Mouse (Mus musculus) E14TG2a.4 (cell line): ENCODE results near the gene Nprl3.

Source experiments
- H3K27me3 ChIP-seq: 2 replicates; pipeline ENCODE4 v1.6.1; 2014; ENCODE audit warnings: low read length, control low read depth; ENCODE audit not compliant: insufficient read depth
- H3K36me3 ChIP-seq: 2 replicates; pipeline ENCODE4 v1.6.1; 2014; ENCODE audit warnings: low read length, control low read depth; ENCODE audit not compliant: insufficient read depth
- H3K4me1 ChIP-seq: replicated peaks from 2 replicates; pipeline ENCODE4 v1.6.1; 2014; ENCODE audit warnings: low read depth, low read length, control low read depth
- H3K4me3 ChIP-seq: replicated peaks from 2 replicates; pipeline ENCODE4 v1.5.1; 2014; ENCODE audit warnings: mild to moderate bottlenecking, low read length
- H3K9me3 ChIP-seq: 2 replicates; pipeline ENCODE4 v1.6.1; 2014; ENCODE audit warnings: low read length, control low read depth
- CTCF ChIP-seq: conservative IDR thresholded peaks from 2 replicates; pipeline ENCODE4 v1.5.1; 2014; ENCODE audit warnings: low read length
- NANOG ChIP-seq: IDR thresholded peaks from 2 replicates; pipeline ENCODE4 v1.6.1; 2014; ENCODE audit warnings: borderline replicate concordance, low read length, mixed read lengths
- POU5F1 ChIP-seq: IDR thresholded peaks from 2 replicates; pipeline ENCODE4 v1.6.1; 2014; ENCODE audit warnings: low read length, borderline replicate concordance

Gene Nprl3

DNA sequence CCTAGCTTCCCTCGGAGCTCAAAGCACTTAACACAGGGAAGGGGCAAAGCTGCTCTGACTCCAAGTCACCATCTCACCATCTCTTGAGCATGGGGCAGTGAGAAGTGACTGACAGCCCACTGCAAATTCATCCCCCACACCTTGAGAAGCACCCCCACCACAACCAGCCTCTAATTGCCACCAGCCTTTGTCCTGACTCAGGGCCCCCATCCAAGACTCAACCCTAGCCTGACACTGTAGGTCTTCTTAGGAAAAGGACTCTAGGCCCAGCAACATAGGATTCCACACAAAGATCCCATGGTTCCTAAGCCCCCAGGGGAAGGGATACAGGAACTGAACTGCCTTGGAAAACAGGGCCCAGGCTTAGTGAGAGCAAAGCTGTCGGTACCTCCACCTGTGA, 31.4 kb downstream of the Nprl3 start:
- peaks cover 13% of the 10 kb centered on the region for H3K4me1 ChIP-seq
- no peak for TF ChIP-seq POU5F1
- no peak for TF ChIP-seq CTCF
- no peak for TF ChIP-seq NANOG
- H3K36me3 ChIP-seq: peaks cover 91% of the 10 kb centered on the region
- H3K9me3 ChIP-seq: no peaks in the 10 kb centered on the region
- H3K4me3 ChIP-seq: no peak overlapping the region
- no peaks in the 10 kb centered on the region for H3K27me3 ChIP-seq

DNA sequence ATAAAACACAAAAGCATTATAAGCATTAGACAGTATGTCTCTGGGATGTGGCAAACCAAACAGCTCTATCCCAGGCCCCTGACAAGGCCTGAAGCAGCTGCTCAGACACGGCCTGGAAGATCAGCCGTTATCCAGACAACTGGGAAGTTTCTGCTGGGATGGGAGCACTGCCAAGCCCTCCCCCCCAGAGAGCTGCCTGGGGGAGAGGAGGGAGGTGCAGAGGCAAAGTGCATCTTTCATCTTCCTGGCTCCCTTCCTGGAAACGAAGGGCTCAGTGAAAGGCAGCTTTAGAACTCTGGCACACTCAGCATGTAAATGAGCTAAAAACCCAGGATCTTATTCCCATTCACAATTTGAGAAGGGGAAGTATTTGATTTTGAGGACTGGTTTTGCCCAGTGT, 31.9 kb downstream of the Nprl3 start:
- Histone ChIP-seq H3K9me3 (no peaks in the 10 kb centered on the region), H3K4me1 (peaks cover 13% of the 10 kb centered on the region), H3K36me3 (peaks cover 91% of the 10 kb centered on the region), H3K4me3 (no peak overlapping the region), H3K27me3 (no peaks in the 10 kb centered on the region)
- TF ChIP-seq NANOG: no peak
- TF ChIP-seq POU5F1: no peak
- TF ChIP-seq CTCF: no peak

DNA sequence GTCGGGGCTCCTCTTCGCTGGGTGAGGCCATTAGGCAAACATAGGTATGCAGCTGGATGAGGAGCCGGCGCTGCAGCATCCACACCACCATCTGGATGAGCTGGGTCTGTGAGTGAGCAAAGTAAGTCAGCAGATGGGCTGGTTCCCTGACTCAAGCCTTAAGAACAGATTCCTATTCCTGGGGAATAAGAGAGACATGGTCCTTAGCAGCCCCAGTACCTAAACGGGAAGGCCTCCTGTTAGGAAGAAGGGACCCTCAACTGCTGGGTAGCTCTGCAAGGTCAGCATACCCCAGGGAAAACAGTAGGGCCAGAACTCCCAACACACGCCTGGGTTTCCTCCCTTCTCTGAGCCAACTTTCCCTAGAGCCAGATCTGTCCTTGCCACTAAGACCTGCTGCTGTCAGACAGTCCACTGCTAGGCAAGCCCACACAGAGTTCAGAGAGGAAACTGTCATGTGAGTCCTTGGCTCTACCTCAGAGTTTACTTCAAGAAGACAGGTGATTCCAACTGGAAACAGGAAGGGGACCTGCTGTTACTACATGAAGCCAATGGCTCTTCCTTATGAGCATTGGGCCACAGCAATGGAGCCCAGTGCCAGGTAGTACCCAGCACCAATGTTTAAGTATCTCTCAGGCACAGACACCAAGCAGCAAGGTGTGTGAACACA, 32.6 kb downstream of the Nprl3 start:
- Histone ChIP-seq H3K4me1 (peaks cover 13% of the 10 kb centered on the region), H3K9me3 (no peaks in the 10 kb centered on the region), H3K36me3 (peaks cover 94% of the 10 kb centered on the region), H3K4me3 (no peak overlapping the region), H3K27me3 (no peaks in the 10 kb centered on the region)
- TF ChIP-seq POU5F1 (no peak), CTCF (no peak), NANOG (no peak)

DNA sequence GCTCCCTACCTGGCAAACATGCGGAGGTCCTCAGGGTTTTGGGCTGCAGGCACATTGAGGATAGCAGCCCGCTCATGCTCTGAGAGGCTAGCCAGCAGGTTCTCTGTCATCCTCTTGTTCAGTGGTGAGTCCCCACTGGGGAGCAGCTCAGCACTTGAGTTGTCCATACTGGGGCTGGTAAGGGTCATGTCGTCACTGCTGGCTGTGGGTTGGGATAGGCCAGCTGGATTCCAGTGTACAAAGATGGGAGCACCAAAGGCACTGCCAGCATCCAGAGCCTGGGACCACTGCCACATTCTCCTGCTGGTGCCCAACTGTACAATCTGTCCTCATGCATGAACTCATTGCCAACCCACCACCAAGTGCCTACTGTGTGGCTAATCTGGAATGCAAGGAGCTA, 33.6 kb downstream of the Nprl3 start:
- H3K9me3 ChIP-seq: no peaks in the 10 kb centered on the region
- H3K4me1 ChIP-seq: peaks cover 13% of the 10 kb centered on the region
- peaks cover 95% of the 10 kb centered on the region for H3K36me3 ChIP-seq
- TF ChIP-seq NANOG (no peak), POU5F1 (no peak), CTCF (no peak)
- no peaks in the 10 kb centered on the region for H3K27me3 ChIP-seq
- H3K4me3 ChIP-seq: no peak overlapping the region

DNA sequence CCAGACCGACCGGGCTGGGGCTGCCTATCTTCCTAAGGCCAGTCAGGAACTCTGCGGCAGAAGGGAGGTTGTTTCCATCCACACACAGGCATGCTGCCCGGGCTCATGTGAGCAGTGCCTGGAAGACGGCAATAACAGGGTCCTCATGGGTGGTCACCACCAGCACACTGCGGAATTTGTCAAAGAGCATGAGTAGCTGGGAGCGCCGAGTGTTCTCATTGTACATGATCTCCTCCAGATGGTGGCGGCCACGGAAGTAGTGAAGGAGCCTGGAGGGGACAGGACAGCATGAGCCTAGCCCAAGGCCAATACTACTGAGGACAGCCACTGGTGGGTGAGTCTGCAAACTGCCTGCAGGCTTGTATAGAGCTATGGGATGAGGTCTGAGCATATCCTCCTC, 34.7 kb downstream of the Nprl3 start:
- H3K27me3 ChIP-seq: no peaks in the 10 kb centered on the region
- peaks cover 10% of the 10 kb centered on the region for H3K4me1 ChIP-seq

DNA sequence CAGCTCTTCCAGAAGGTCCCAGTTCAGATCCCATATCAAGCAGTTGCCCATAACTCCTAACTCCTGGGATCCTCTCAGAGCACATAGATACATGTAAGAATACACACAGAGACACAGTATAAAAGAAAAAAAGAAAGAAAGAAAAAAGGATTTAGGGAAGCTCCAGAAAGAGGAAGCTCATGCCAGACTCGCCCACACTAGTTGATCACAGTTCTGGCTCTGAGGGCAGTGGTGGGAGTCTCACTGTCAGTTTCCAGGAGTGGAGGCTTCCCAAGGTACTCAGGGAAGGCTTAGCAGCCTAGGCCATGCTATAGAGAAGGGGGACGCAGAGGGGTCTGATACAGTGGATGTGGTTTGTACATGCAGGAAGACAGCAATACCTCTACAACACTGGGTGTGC, 36.4 kb downstream of the Nprl3 start:
- Histone ChIP-seq H3K4me1 (peaks cover 20% of the 10 kb centered on the region), H3K27me3 (no peaks in the 10 kb centered on the region), H3K36me3 (peaks cover 84% of the 10 kb centered on the region), H3K9me3 (no peaks in the 10 kb centered on the region), H3K4me3 (no peak overlapping the region)
- no peak for TF ChIP-seq NANOG
- no peak for TF ChIP-seq CTCF
- TF ChIP-seq POU5F1: no peak

More for the DNA sequence above, 34.7 kb downstream of the Nprl3 start:
- Histone ChIP-seq H3K9me3 (no peaks in the 10 kb centered on the region), H3K4me3 (no peak overlapping the region), H3K36me3 (peaks cover 99% of the 10 kb centered on the region)
- no peak for TF ChIP-seq NANOG

DNA sequence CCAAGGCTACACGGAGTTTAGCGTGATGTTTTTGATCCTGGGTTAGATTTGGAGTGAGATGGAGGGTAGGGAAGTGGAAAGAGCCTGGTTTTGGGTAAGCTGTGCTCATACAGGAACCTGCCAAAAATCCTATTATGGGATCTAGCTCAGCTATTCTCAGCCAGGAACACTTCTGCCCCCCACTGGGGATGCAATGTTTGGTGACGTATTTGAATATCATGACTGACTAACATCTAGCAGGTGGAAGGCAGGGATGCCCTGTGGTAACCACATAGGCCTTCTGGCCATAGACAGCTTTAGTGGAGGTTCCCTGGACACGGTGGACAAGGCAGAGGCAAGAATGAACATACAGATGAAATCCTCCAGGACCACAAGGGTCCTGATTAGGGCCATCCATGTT, 37.3 kb downstream of the Nprl3 start:
- no peak overlapping the region for H3K4me3 ChIP-seq
- H3K27me3 ChIP-seq: no peaks in the 10 kb centered on the region
- H3K4me1 ChIP-seq: peaks cover 29% of the 10 kb centered on the region
- peaks cover 75% of the 10 kb centered on the region for H3K36me3 ChIP-seq
- no peaks in the 10 kb centered on the region for H3K9me3 ChIP-seq
- TF ChIP-seq NANOG: no peak
- TF ChIP-seq CTCF: no peak
- TF ChIP-seq POU5F1: no peak

DNA sequence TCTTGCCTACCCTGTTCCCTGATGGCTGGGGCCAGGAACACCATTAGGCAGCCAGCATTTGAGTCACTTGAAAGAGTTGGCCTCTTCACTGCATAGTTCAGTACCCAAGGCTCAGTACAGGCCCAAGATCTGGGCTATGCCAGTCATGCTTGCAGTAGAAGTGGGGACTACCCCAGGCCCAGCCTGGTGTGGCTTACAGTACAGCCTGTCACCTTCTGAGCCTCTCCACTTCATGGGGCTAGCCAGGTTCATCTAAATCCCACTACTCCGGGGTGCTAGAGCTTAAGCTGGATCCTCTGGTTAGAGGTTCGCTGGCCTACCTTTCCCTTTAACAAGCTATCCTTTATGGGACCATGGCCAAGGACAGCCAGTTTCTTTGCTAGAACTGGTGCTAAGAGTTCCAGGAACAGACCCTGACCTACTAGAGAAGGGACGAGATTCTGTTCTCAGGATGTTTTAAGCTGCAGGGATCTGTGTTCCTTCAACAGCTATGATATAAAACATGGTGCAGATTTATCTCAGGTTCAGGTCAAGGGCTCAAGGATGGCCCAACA, 39.1 kb downstream of the Nprl3 start:
- no peak overlapping the region for H3K4me3 ChIP-seq
- H3K9me3 ChIP-seq: no peaks in the 10 kb centered on the region
- TF ChIP-seq POU5F1 (no peak), CTCF (no peak), NANOG (no peak)
- peaks cover 57% of the 10 kb centered on the region for H3K36me3 ChIP-seq
- H3K4me1 ChIP-seq: peaks cover 47% of the 10 kb centered on the region
- H3K27me3 ChIP-seq: peaks cover 17% of the 10 kb centered on the region

DNA sequence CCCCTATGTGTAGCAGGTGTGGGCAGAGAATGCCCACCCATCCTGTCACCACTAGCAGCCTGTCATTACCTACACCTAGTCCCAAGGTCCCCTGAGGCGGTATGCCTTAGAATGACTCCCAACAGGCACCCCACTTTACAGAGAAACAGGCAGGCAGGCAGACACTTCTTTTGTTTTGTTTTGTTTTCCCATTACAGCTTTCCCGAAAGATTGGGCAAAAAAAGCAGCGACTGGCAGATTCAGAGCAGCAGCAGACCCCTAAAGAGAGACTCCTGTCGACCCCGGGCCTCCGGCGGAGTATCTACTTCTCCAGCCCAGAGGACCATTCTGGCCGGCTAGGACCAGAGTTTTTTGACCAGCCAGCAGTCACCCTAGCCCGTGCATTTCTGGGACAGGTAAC, 40.0 kb downstream of the Nprl3 start:
- Histone ChIP-seq H3K36me3 (peaks cover 50% of the 10 kb centered on the region), H3K9me3 (no peaks in the 10 kb centered on the region), H3K4me3 (peak overlapping the region; percentile 91), H3K4me1 (peaks cover 49% of the 10 kb centered on the region), H3K27me3 (peaks cover 25% of the 10 kb centered on the region)
- TF ChIP-seq POU5F1 (no peak), CTCF (no peak)
